Mouse (Mus musculus) small intestine, adult 2 months (tissue): ENCODE measurements around the gene H2-Oa. TPM values are rescaled to one million over a fixed set of nuclear protein-coding genes. Genes with fewer than 3 reads are reported as not detected.

Source experiments
- H3K27ac ChIP-seq: fragments of 200-500 bp; 2 replicates; pipeline ENCODE4 v1.5.1; 2012; ENCODE audit warnings: low read depth, low read length, control low read depth, inconsistent platforms; ENCODE audit not compliant: insufficient read depth
- H3K27me3 ChIP-seq: fragments of 200-500 bp; 2 replicates; pipeline ENCODE4 v1.6.1; 2012; ENCODE audit warnings: mild to moderate bottlenecking, moderate library complexity, low read length, inconsistent platforms; ENCODE audit not compliant: control insufficient read depth, insufficient read depth
- H3K36me3 ChIP-seq: fragments of 200-500 bp; 2 replicates; pipeline ENCODE4 v1.6.1; 2012; ENCODE audit warnings: mild to moderate bottlenecking, low read length, control low read depth, inconsistent platforms; ENCODE audit not compliant: control insufficient read depth, insufficient read depth
- H3K4me1 ChIP-seq: fragments of 200-500 bp; 2 replicates; pipeline ENCODE4 v1.6.1; 2012; ENCODE audit warnings: low read length, inconsistent platforms, mixed read lengths; ENCODE audit not compliant: control insufficient read depth, insufficient read depth, insufficient read length
- H3K4me3 ChIP-seq: fragments of 200-500 bp; 2 replicates; pipeline ENCODE4 v1.5.1; 2012; ENCODE audit warnings: low read depth, mild to moderate bottlenecking, control low read depth, inconsistent platforms, low read length, moderate library complexity
- CTCF ChIP-seq: fragments of 200-500 bp; IDR thresholded peaks from 2 replicates; pipeline ENCODE4 v1.5.1; 2012; ENCODE audit warnings: low read depth, mild to moderate bottlenecking, control low read depth, inconsistent platforms, low read length, moderate library complexity, mixed read lengths; ENCODE audit not compliant: insufficient replicate concordance, insufficient read length; ENCODE audit errors: extremely low read depth
- POLR2A ChIP-seq: fragments of 200-500 bp; IDR thresholded peaks from 2 replicates; pipeline ENCODE4 v1.6.1; 2012; ENCODE audit warnings: low read depth, mild to moderate bottlenecking, control low read depth, inconsistent platforms, low read length, moderate library complexity
- WGBS: fragments of 180-500 bp; shearing (Covaris S2); methylation state at CpG from one replicate; pipeline ENCODE4 v1.1.7; 2018; 5-methylcytosine and 5-hydroxymethylcytosine counted together
- polyA plus RNA-seq: library from polyadenylated mRNA; depleted of rRNA; stranded (reverse); fragments of >200 nt; gene quantifications from 2 replicates; pipeline ENCODE4 v1.2.3, GENCODE M21; 2012

The H2-Oa gene
- polyA plus RNA-seq, 1 experiment, result 16.6 TPM

- Histone ChIP-seq H3K36me3 (no peaks in the 10 kb centered on the region), H3K4me3 (no peak overlapping the region), H3K27me3 (no peaks in the 10 kb centered on the region), H3K27ac (no peak overlapping the region), H3K4me1 (peaks cover 8% of the 10 kb centered on the region; the same call in 1 of the 2 replicates)
- no peak for TF ChIP-seq POLR2A
- TF ChIP-seq CTCF, result no peak
- WGBS, result 41% methylated on average over 7 of the region's 7 CpGs
Observed at GRCm38 (mm10) chr17:34093199-34093874, 1.2 kb downstream of the H2-Oa start.

GRCm38 (mm10) chr17:34094283-34095035 is 2.3 kb downstream of the H2-Oa start:
- WGBS, result 83% methylated on average over 27 of the region's 27 CpGs
- no peaks in the 10 kb centered on the region for H3K36me3 ChIP-seq
- H3K4me3 ChIP-seq, result 0 out of 2 replicates have a peak overlapping the region, but pooled peaks have one; percentile 3
- TF ChIP-seq POLR2A (no peak), CTCF (no peak)
- H3K27me3 ChIP-seq, result no peaks in the 10 kb centered on the region
- peaks cover 16% of the 10 kb centered on the region; the same call in 1 of the 2 replicates for H3K4me1 ChIP-seq
- H3K27ac ChIP-seq, result no peak overlapping the region

- H3K4me1 ChIP-seq, result peaks cover 20% of the 10 kb centered on the region; the same call in 1 of the 2 replicates
- H3K4me3 ChIP-seq, result no peak overlapping the region
- H3K27ac ChIP-seq, result no peak overlapping the region
- no peak for TF ChIP-seq CTCF
- no peaks in the 10 kb centered on the region for H3K36me3 ChIP-seq
- WGBS, result 45% methylated on average over 3 of the region's 3 CpGs
- no peaks in the 10 kb centered on the region for H3K27me3 ChIP-seq
Observed at GRCm38 (mm10) chr17:34096497-34097010, 4.4 kb downstream of the H2-Oa start.

- WGBS, result 69% methylated on average over 5 of the region's 5 CpGs
- TF ChIP-seq CTCF (no peak), POLR2A (no peak)
- H3K4me3 ChIP-seq, result no peak overlapping the region
- no peaks in the 10 kb centered on the region for H3K36me3 ChIP-seq
- H3K27me3 ChIP-seq, result no peaks in the 10 kb centered on the region
- no peak overlapping the region for H3K27ac ChIP-seq
- H3K4me1 ChIP-seq, result peaks cover 25% of the 10 kb centered on the region; the same call in 1 of the 2 replicates
Observed at GRCm38 (mm10) chr17:34097272-34097671, 5.1 kb downstream of the H2-Oa start.

GRCm38 (mm10) chr17:34098709-34099479 is 6.8 kb downstream of the H2-Oa start:
- Histone ChIP-seq H3K4me3 (no peak overlapping the region), H3K27ac (no peak overlapping the region), H3K36me3 (no peaks in the 10 kb centered on the region), H3K4me1 (peaks cover 26% of the 10 kb centered on the region; the same call in 1 of the 2 replicates), H3K27me3 (no peaks in the 10 kb centered on the region)
- WGBS, result 18% methylated on average over 10 of the region's 10 CpGs
- TF ChIP-seq POLR2A, result no peak
- no peak for TF ChIP-seq CTCF

GRCm38 (mm10) chr17:34099531-34099930 is 7.4 kb downstream of the H2-Oa start:
- Histone ChIP-seq H3K4me3 (no peak overlapping the region), H3K36me3 (no peaks in the 10 kb centered on the region), H3K27me3 (no peaks in the 10 kb centered on the region), H3K27ac (no peak overlapping the region), H3K4me1 (peaks cover 26% of the 10 kb centered on the region; the same call in 1 of the 2 replicates)
- whole genome bisulfite sequencing, result 20% methylated on average over 5 of the region's 5 CpGs
- TF ChIP-seq POLR2A, result no peak
- TF ChIP-seq CTCF, result no peak
